Mouse (Mus musculus): ENCODE measurements around the gene Snapc1.

Snapc1 gene

DNA sequence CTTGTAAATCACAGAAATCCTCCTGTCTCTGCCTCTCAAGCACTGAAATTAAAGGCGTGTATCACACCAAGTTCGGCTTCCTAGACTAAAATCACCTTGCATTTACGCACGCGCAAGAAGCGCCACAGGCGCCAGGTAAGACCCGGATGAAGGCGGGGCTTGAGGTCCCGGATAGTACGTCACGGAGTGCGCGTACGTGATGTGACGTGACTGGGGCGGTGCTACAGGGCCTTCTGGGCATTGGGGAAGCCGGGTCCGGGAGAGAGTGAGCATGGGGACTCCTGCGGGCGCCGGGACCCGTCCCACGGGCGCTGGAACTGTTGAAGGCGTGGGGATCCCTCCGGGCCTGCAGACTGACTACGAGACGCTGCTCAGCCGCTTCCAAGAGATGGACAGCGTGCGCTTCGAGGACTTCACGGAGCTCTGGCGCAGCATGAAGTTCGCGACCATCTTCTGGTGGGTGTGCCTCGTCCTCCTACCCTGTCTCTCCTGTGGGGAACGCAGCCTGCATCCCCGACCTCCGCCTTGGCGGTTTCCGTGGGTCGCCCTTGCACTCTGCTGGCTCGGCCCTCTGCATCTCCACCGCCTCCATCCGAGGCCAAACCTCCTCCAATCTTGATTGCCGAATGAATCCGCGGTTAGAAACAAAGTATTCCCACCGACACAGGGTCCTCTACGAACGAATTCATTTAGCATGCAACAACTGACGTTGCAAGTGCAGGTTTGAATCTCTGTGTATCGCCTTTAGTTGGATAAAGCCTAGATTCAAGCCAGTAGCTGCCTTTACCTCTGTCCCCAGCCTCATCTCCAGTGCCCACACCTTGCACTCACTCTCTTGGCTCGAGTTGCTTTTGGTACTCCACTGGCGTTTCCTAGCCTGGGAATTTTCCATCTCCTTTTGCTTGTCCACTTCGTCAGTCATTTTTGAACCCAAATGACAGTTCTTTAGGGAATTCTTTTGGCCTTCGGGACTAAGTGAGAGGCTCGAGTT lies at the start of gene Snapc1:
TSS of gene Snapc1 (plus strand) at position 191 of the 991 bp plus-strand sequence.
- DNase-seq (ENCODE audit: extremely low spot score, low read depth, low spot score) = peak; percentile 95

DNA sequence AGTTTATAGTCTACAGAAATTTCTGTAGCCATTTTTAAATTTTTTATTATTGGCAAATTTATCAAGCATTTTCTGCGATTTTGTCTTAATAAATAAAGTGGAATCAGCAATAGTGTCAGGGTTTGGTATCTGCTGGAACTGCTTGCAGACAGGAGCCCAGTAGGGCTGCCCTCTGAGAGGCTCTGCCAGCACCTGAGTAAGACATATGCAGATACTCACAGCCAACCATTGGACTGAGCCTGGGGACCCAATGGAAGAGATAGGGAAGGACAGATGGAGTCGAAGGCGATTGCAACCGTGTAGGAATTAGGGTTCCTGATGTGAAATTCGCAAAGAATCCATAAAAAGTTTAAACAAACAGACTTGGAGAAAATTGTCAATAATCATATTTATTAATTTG lies 45.8 kb upstream of the Snapc1 start:
- DNase-seq (ENCODE audit: extremely low spot score, low read depth, low spot score) = no peak

DNA sequence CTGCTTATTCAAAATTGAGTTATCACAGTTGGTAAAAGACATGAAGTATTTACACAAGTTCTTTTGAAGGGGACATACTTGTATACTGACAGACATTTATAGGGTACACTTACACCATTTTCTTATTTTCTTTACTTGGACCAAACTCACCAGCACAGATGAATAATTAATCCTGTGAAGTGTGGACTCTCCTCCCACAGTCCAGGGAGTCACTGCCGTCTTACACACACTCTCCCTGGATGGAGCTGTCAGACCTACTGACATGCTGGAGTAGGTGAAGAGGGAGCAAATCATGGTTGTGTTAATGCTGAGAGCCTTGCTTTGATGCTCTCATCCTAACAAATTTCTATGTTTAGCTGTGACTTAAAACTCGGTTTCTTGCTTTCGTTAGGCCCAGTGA lies 34.0 kb upstream of the Snapc1 start:
- no peak for DNase-seq (ENCODE audit: extremely low spot score, low read depth, low spot score)

DNA sequence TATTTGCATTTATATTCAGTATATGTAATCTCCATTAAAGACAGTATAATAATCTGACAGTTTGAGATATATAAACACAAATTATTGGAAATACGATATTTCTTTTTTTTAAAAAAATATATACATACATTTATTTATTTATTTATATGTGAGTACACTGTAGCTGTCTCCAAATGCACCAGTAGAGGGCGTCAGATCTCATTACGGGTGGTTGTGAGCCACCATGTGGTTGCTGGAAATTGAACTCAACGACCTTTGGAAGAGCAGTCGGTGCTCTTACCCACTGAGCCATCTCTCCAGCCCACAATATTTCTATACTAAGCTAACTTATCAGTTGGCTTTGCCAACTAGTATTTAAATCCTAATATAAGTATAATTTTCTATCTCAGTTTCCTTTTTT lies 33.0 kb upstream of the Snapc1 start:
- no peak for DNase-seq (ENCODE audit: extremely low spot score, low read depth, low spot score)

DNA sequence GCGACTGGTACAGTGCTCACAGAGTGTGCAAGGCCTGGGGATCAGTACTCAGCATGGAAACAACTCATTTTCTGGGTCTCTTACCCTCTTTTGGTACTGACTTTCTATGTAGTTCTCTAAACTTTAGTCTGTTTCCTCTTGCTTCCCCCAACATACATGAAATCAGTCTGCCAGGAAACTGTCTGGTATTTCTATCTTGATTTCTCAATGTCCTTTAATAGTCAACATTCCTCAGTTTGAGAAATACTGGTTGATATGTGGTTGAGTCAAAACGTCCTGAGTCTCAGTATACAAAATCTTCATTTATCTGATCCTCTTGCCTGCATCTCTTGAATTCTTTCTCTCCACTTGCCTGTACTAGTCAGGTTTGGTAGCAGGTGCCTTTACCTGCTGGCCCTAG lies 29.8 kb upstream of the Snapc1 start:
- no peak for DNase-seq (ENCODE audit: extremely low spot score, low read depth, low spot score)

DNA sequence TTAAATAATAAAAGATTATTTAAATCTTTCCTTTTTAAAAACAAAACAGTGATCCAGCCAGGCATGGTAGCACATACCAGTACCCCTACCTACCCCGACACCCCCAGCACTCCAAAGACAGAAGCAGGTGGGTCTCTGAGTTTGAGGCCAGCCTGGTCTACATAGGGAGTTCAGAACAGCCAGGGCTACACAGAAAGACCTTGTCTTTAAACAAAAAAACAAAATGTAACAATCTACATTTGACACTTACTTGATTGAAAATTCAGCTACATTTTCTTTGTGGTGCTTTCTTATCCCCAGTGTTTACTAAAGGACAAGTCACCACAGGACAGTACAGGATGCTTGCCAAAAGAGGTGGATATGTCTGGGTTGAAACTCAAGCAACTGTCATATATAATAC lies 26.9 kb upstream of the Snapc1 start, which contains the start of gene Gm49321:
TSS of gene Gm49321 (plus strand) at position 301 of the 400 bp plus-strand sequence.
- no peak for DNase-seq (ENCODE audit: extremely low spot score, low read depth, low spot score)

DNA sequence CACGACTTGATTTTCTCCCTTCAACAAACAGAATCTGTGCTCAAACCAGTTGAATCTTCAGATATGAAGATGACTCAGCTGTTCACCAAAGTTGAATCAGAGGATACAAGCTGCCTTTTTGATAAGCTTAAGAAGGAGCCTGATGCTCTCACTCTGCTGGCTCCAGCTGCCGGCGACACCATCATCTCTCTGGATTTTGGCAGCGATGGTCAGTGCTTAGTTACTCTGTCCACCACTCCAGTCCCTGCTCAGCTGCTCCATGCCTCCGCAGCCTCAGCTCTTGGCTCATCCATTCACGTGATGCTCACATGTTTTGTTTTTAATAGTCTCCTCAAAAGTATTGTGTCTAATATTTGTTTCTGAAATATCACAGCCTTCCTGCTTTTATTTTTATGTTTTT lies 24.7 kb upstream of the Snapc1 start:
- DNase-seq (ENCODE audit: extremely low spot score, low read depth, low spot score) = no peak

DNA sequence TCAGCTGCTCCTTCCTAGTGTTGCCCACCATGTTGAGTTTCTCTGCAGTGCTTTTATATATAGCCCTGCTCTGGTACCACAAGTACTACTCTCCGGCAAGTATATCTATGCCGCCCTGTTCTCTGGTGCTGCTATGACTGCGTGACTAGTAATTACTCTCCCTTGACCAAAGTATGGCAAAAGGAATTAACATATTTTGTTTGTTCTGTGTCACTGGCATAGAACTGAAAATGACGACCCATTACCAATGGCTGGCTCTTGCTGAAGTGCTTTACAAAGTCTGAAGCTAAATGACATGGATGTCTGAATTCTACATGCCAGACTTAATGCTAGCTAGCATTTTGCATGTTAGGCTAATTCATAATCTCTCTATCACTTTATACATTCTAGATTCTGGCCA lies 15.9 kb upstream of the Snapc1 start:
- DNase-seq (ENCODE audit: extremely low spot score, low read depth, low spot score) = no peak

DNA sequence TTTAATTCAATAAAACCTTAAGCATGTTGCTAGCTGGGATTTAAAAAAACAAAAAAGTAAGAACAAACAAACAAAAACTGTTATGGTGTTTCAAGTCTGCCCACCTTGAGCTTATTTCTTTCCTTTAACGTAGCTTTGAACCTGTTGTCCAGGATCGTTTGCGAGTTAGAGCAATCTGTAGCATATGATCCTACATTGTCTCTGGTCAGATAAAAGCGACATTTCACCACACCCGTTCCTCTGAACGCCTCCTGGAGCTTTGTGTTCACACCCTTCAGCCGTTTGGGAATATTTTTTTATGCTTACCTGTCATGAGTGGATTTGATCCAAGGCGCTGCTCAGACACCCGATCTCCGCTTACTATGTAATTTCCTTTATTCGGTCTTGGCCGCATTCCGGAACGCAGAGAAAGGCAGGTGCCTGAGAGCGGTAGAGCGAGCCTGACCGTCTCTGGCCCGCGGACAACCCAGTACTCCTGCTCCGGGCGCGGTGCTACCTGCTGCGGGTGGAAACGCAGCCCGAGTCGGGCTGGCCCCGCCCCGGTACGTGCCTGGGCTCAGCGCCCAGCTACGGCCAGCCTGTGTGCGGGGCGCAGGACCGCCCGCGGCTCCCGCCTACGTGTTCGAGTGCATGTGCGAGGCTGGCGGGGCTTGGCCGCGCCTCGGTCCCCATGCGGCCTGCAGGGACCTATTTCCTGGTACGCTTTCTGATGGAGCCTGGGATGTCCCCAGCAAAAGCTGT lies 14.8 kb upstream of the Snapc1 start:
- no peak for DNase-seq (ENCODE audit: extremely low spot score, low read depth, low spot score)

DNA sequence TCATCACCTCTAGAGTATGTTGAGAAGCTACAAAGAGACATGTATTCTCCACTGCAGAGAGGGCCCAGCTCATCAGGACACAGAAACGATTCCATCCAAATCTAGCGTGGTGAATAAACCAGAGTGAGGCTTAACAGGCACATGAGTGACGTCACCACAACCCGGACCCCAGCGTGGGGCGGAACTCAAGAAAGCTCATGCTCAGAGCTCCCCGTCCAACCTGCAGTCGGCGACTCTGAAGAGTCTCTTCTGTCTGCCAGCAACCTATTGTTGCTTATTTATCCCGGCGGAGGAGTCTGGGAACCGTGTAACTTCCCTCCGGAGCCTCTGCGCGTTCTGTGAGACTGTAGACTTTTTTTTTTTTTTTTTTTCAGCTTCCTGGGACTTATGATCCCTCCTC lies 11.4 kb upstream of the Snapc1 start:
- no peak for DNase-seq (ENCODE audit: extremely low spot score, low read depth, low spot score)

DNA sequence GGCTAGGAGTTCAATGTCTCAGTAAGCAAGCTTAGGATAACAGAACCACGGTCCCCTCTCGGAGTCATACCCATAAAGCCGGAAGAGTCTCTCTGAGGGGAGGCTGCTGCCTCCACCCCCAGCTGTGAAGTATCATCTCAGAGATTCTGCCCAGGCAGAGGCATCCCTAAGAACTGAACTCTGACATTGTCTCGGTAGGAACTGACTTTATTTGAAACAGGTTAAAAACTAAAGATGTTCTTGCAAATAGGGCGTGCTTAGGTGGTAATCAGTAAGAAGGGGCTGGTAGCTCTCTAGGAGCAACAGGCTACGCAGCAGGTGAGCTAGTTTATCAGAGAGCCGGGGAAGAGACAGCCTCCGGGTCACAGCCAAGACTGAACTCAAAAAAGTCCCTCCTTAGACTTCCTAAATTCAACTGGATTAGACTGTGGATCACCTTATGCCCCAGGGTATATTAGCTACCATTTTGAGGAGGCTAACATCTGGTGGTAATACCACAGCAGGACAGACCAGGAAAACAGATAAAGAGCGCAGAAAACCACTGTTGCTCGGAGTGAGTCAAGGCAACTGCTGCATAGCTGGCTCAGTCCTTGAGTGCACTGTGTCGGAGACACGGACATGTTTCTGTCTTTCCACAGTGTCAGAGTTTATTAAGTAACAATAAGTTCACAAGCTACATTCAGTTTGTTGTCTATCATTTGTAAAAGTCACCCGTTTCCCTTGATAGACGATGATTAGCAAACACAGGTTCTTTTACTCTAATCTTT lies 10.7 kb upstream of the Snapc1 start:
- DNase-seq (ENCODE audit: extremely low spot score, low read depth, low spot score) = no peak

DNA sequence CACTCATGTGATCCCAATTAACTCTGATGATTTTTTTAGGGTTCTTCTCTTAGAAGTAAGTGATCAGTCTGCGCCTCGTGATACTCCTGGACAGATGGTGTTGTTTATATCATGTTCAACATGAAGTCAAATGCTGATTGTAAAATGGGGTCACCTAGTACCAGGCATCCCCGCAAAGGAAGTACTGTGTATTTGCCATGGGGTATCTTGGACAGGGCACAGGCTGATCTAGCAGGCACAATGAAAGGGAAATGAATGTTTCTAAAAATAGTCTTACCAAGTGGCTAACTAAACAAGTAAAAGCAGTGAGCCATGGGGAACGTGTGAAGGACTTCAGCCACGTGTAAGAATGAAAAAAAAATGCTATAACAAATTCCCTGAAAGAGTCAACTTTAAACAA lies 9.5 kb upstream of the Snapc1 start:
- DNase-seq (ENCODE audit: extremely low spot score, low read depth, low spot score) = no peak

DNA sequence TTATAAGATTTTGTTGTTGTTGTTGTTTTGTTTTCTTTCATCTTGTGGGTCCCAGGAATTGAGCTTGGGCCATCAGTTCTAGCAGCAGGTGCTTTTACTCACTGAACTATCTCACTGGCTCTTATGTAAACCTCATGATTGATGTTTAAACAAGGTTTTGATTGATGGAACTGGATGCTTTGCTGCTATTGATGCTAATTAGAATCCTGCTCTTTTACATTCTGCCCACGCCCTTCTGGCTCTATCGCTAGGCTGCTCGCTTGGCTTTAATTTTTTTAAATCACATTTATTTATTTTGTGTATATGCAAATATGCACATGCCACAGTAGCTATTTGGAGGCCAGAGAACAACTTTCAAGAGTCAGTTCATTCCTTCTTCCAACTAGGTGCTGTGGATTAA lies 6.6 kb upstream of the Snapc1 start:
- DNase-seq (ENCODE audit: extremely low spot score, low read depth, low spot score) = no peak

DNA sequence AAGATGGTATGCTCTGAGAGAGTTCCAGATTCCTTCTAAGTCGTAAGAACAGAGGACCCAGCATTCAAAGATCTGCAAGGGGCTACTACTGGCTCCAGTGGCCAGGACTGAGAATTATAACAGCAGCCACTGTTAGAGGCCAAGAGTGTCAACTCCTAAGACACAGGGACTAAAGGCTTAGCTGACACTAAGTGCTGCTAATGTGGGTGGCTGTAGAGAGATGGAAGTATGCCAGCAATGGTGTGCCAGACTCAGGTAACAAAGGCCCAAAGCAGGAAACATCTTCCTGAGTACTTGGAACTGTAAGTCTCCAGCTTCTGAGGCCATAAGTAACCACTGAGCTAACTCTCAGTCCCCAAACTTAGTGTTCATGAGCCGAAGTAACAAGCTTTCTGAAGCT lies 5.5 kb upstream of the Snapc1 start:
- DNase-seq (ENCODE audit: extremely low spot score, low read depth, low spot score) = no peak

DNA sequence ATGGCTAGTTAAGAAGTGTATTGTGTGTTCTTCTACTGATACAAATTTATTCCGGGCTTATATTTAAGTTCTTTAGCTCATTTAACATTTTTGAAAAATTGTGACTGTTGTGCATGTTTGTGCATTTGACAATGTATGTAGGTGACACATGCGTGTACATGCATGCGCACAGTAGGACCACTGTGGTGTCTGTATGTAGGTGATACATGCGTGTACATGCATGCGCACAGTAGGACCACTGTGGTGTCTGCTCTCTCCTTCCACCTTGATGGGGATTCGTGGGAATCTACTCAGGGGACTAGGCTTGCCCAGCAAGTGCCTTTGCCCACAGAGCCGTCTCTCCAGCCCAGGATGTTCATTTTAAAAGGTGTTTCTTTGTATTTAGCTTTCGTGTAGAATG lies 4.9 kb downstream of the Snapc1 start:
- no peak for DNase-seq (ENCODE audit: extremely low spot score, low read depth, low spot score)

DNA sequence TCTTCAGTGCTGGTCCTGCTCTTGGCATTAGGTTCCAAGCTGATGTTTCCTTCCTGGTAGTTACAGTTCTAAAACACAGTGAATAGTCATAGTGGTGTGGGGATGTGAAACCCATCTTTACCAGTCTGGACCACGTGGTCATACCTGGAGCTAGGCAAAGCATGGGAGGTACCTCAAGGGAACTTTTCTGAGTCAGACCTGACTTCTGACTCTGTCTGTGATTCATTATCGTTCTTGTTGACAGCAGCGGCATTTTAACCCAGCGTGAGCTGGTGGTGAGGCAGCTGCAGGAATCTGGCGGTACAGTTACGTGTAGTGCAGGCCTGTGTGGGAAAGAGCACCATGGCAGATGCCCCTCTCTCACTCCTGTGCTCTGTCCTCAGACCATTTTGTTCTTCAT lies 10.3 kb downstream of the Snapc1 start:
- no peak for DNase-seq (ENCODE audit: extremely low spot score, low read depth, low spot score)

DNA sequence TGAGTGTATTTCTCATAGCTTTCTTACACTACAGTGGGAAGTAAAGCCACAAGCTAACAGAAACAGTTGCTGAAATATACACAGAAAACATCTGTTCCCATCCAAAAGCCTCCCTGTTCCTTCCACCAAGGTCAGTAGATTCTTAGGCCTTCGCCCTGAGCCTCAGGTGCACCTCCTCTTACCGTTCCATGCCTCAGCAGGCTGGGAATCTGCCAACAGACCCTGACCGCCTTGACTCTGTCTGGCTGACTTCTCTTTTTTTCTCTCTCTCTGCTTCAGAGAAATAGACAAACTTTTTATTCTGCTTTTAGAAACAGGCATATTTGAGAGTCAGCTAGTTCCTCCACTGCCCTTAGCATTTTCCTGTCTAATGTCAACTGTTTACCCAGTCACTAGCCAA lies 13.9 kb downstream of the Snapc1 start:
- no peak for DNase-seq (ENCODE audit: extremely low spot score, low read depth, low spot score)

DNA sequence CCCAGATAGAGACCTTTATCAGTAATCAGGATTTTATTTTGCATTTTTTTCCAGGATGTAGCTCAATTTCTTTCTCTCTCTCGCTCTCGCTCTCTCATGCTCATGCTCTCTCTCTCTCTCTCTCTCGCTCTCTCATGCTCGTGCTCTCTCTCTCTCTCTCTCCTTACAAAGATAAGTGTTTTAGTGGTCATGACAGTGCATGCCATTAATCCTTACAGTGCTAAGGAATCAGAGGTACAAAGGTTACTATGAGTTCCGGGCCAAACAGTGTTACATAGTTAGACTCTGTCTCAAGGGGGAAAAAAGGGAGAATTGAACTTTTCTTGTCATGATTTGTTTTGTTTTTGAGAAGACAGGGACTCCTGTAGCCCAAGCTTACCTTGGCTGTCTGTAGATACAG lies 15.4 kb downstream of the Snapc1 start:
- no peak for DNase-seq (ENCODE audit: extremely low spot score, low read depth, low spot score)

DNA sequence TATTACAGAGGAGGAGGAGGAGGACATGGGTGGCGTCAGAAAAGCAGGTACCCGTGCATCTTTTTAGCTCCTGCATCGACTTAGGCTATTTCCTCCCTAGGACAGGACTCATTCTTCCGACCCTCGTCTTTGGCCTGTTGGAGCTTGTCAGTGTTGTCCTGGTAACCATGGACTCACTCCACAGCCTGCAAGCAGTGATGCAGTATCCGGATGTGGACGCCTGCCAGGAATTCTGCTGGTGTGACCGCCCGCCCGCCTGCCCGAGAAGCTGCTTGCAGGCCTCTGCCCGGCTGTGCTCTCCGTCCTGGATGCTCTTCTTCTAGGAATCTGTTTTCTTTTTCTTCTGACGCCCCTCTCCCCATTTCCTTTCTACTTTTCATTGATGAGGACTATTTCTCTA lies 18.3 kb downstream of the Snapc1 start:
- no peak for DNase-seq (ENCODE audit: extremely low spot score, low read depth, low spot score)

DNA sequence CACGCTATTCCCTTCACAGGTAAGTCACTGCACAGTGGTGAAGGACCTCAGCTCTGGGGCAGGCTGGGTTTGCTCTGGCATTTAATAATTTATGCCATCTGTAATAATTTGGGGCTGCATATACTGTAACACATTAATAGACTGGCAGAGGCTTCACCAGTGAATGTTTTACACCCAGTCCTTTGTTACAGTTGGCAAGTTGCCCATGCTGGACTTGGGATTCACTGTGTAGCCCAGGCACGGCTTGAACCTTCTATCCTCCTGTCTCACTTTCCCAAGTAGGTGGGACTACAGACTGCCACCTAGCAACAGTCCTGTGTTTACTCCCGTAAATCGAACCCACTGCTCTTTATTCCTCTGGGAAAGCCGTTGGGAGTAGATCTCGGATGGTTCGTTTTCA lies 22.0 kb downstream of the Snapc1 start:
- no peak for DNase-seq (ENCODE audit: extremely low spot score, low read depth, low spot score)

DNA sequence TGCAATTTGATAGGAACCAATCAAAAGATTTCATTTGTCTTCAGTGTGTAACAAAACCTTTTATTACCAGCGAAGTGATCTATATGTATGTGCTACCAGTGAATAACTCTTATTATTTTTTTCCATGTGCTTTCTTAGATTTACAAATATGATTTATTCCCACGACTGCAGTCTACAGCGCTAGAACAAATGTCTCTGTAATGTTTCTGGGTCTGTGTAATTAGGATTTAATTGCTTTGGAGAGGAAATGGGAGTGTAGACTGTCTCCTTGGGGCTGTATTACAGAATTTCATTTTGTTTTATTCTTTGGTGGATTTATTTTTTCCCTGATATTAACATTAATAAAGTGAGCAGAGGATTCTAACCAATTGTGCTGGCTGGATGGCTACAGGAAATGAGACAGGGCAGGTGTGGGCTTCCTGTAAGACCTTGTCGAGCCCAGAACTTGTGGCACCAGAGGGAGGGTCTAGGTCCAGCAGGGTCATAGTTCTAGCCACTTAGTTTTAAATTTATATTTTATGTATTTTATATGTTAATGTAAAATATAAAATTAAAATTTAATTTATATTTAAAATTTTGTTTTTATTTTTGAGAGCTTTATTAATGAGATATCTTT lies 24.2 kb downstream of the Snapc1 start:
- DNase-seq (ENCODE audit: extremely low spot score, low read depth, low spot score) = no peak

Data from hindlimb bud, embryonic 11.5 days (tissue).